Mouse (Mus musculus) heart, postnatal 0 days (tissue): ENCODE data around the gene Cdc45.

Experiments used
- CTCF ChIP-seq: IDR thresholded peaks from 2 replicates; pipeline ENCODE4 v1.5.1; 2016; ENCODE audit warnings: antibody characterized with exemption, control low read depth, low read depth
- EP300 ChIP-seq: IDR thresholded peaks from 2 replicates; pipeline ENCODE4 v1.6.1; 2016; ENCODE audit warnings: antibody characterized with exemption, low read depth

DNA sequence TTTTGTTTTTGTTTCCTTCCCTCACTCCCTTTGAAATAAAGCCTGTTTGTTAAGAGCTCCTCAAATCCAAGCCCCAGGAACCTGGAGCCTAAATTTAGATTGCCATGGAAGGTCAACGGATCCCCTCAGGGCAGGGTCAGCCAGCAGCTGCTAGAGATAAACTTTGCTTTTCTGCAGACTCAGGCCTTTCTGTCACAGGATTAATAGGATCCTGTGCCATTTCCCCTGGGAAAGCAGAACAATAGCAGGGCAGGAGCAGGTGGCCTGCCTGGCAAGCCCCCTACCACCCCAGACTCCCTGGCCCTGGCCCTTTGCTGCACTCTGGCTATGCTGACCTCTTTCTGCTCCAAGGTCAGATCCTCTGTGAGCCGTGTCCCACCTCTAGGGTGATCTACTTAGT, 37.9 kb downstream of the Cdc45 start:
- TF ChIP-seq EP300 (no peak), CTCF (no peak)
